Mouse (Mus musculus): ENCODE measurements around the gene Bcl11a.
A peak's percentile ranks its signal among the peaks of the same experiment; 100 is the strongest.

Gene Bcl11a

GRCm38 (mm10) chr11:24152076-24152784 is 74.4 kb downstream of the Bcl11a start:
- DNase-seq (ENCODE audit: low read depth, low spot score) = no peak

- peak; percentile 32 for DNase-seq (ENCODE audit: low read depth, low spot score)
These were observed 75.2 kb downstream of the Bcl11a start for GRCm38 (mm10) chr11:24153049-24153448.

- no peak for DNase-seq (ENCODE audit: low read depth, low spot score)
These were observed 80.2 kb downstream of the Bcl11a start for GRCm38 (mm10) chr11:24158026-24158425.

- no peak for DNase-seq (ENCODE audit: low read depth, low spot score)
These were observed 81.8 kb downstream of the Bcl11a start for GRCm38 (mm10) chr11:24159656-24160055.

GRCm38 (mm10) chr11:24161458-24161857 is 83.6 kb downstream of the Bcl11a start:
- no peak for DNase-seq (ENCODE audit: low read depth, low spot score)

- no peak for DNase-seq (ENCODE audit: low read depth, low spot score)
These were observed 84.2 kb downstream of the Bcl11a start for GRCm38 (mm10) chr11:24162056-24162455.

- no peak for DNase-seq (ENCODE audit: low read depth, low spot score)
These were observed 85.2 kb downstream of the Bcl11a start for GRCm38 (mm10) chr11:24163072-24163471.

GRCm38 (mm10) chr11:24164065-24164464 is 86.2 kb downstream of the Bcl11a start:
- no peak for DNase-seq (ENCODE audit: low read depth, low spot score)

GRCm38 (mm10) chr11:24171675-24172285 is 93.9 kb downstream of the Bcl11a start:
- DNase-seq (ENCODE audit: low read depth, low spot score) = no peak

GRCm38 (mm10) chr11:24172585-24172984 is 94.7 kb downstream of the Bcl11a start:
- no peak for DNase-seq (ENCODE audit: low read depth, low spot score)

- DNase-seq (ENCODE audit: low read depth, low spot score) = no peak
These were observed 96.4 kb downstream of the Bcl11a start for GRCm38 (mm10) chr11:24174161-24174792.

GRCm38 (mm10) chr11:24177458-24177857 is 99.6 kb downstream of the Bcl11a start:
- no peak for DNase-seq (ENCODE audit: low read depth, low spot score)

GRCm38 (mm10) chr11:24178823-24179476 is 101.1 kb downstream of the Bcl11a start:
- DNase-seq (ENCODE audit: low read depth, low spot score) = no peak

- no peak for DNase-seq (ENCODE audit: low read depth, low spot score)
These were observed 102.2 kb downstream of the Bcl11a start for GRCm38 (mm10) chr11:24180040-24180439.

- no peak for DNase-seq (ENCODE audit: low read depth, low spot score)
These were observed 105.6 kb downstream of the Bcl11a start for GRCm38 (mm10) chr11:24183501-24183900.

GRCm38 (mm10) chr11:24184932-24185331 is 107.1 kb downstream of the Bcl11a start:
- DNase-seq (ENCODE audit: low read depth, low spot score) = no peak

GRCm38 (mm10) chr11:24190411-24190810 is 112.6 kb downstream of the Bcl11a start:
- no peak for DNase-seq (ENCODE audit: low read depth, low spot score)

GRCm38 (mm10) chr11:24196460-24197190 is 118.8 kb downstream of the Bcl11a start:
- DNase-seq (ENCODE audit: low read depth, low spot score) = no peak

GRCm38 (mm10) chr11:24197424-24197823 is 119.6 kb downstream of the Bcl11a start:
- DNase-seq (ENCODE audit: low read depth, low spot score) = no peak

- DNase-seq (ENCODE audit: low read depth, low spot score) = no peak
These were observed 121.7 kb downstream of the Bcl11a start for GRCm38 (mm10) chr11:24199560-24199959.

- DNase-seq (ENCODE audit: low read depth, low spot score) = no peak
These were observed 122.5 kb downstream of the Bcl11a start for GRCm38 (mm10) chr11:24200310-24200709.

- DNase-seq (ENCODE audit: low read depth, low spot score) = no peak
These were observed 123.4 kb downstream of the Bcl11a start for GRCm38 (mm10) chr11:24201223-24201622.
